Mouse (Mus musculus) fat pad, adult 2 months (tissue): ENCODE data around the gene Arid4a.
"Not testable (repeated sequence)": the region's sequence is repeated elsewhere in the genome, so short reads cannot be mapped to it uniquely, and the experiment has no call there.

Experiments
- DNase-seq: peaks from one replicate; pipeline ENCODE4 v3.0.0-alpha.2; 2011; ENCODE audit warnings: low read depth, low spot score; ENCODE audit errors: extremely low read depth

The Arid4a gene

GRCm38 (mm10) chr12:71052341-71052995 is 36.7 kb downstream of the Arid4a start:
- no peak for DNase-seq

GRCm38 (mm10) chr12:71053031-71053430 is 37.2 kb downstream of the Arid4a start:
- DNase-seq: no peak

GRCm38 (mm10) chr12:71053486-71053885 is 37.7 kb downstream of the Arid4a start:
- no peak for DNase-seq

DNA sequence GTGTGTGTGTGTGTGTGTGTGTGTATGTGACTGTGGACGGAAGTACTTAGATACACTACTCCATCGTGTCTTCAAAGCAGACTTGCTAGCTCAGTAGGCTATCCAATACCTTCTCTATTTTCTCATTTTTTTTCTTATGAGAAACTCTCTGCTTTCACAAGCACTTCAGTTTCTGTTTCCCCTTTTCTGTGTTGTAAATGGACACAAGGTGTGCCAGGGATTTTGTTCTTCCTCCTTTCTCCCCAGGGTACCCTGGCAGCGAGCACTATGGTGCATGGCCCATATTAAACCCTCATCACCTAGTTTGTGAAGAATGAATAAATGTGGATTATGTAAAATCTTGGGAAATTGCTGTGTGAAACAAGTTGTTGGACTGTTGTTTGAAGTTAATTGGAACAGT is 39.7 kb downstream of the Arid4a start:
- no peak for DNase-seq

DNA sequence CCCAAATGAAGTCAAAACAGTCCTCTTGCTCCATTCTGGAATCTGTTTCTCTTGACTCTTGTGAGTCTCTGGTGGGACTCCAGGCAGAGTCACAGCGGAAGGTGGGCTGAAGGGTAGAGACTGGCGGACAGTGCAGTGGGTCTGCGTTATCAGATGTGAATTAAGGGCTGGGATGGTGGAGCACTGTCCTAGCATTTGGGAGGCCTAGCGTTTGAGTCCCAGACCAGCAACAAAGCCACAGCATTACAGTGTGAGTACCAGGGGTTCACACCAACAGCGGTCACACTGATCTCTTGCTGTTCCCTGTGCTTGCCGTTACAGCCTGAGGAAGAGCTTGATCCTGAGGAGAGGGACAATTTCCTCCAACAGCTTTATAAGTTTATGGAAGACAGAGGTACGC is 44.0 kb downstream of the Arid4a start:
- DNase-seq: no peak

GRCm38 (mm10) chr12:71069846-71070245 is 54.1 kb downstream of the Arid4a start:
- DNase-seq: no peak

- no peak for DNase-seq
Observed at GRCm38 (mm10) chr12:71072048-71072447, 56.3 kb downstream of the Arid4a start.

- no peak for DNase-seq
Observed at GRCm38 (mm10) chr12:71073113-71073730, 57.4 kb downstream of the Arid4a start.

GRCm38 (mm10) chr12:71086331-71086730 is 70.5 kb downstream of the Arid4a start:
- no peak for DNase-seq

DNA sequence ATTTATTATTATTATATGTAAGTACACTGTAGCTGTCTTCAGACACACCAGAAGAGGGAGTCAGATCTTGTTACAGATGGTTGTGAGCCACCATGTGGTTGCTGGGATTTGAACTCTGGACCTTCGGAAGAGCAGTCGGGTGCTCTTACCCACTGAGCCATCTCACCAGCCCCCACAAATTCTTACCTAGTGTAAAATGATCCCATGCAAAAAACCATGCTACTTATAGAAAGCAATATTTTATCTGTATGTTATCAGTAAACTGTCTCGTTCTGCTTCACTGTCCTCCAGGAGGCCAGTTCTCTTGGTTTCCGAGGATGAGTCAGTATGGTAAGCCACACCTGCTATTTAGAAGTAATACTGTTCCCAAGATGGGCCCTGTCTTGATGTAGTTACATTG is 88.5 kb downstream of the Arid4a start:
- DNase-seq: not testable (repeated sequence)

DNA sequence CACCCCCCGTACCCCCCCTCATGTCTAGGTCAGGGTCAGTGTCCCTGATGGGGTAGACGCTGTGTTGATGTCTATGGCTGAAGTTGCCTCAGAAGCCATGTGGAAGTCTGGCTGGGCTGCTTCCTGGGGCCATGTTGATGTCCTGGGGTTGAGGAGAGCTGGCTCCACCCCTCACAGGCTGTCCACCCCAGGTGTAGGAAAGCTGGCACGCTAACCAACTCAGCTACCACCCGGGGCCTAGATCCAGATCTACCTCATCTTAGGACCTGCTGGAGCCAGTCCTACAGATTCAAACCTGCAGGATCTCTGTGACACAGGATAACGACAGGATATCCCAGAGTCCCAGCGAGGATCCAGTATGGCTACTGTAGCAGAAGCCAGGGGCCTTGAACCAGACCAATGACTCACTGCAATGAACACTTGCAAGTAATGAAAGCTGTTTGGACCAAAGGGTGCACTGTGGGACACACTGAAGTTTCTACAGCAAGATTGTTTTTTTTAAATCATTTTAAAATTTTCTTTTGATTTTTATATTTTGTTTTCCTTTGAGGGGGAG is 91.5 kb downstream of the Arid4a start:
- DNase-seq: no peak

GRCm38 (mm10) chr12:71111331-71111730 is 95.5 kb downstream of the Arid4a start, which contains the start of gene Tomm20l:
Gene Tomm20l, plus strand, starts transcription at chr12:71111428.
- DNase-seq: no peak

DNA sequence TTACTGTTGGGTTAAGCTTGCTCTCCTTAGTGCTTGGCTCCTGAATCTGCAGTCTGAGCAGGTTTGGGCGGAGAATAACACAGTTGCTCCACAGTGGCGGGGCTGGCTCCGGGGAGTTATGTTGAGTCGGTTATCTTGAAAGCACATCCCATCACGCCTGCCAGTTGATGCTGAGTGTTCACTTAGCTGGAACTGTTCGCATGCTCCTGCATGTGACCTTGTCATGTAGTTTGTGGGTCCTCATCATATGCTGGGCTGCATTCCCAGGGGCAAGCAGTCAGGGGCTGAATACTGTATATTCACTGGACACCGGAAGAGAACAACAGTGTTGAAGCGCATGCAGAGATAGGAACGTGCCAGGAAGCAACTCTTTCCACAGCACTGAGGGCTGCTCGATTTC is 97.3 kb downstream of the Arid4a start:
- DNase-seq: no peak

DNA sequence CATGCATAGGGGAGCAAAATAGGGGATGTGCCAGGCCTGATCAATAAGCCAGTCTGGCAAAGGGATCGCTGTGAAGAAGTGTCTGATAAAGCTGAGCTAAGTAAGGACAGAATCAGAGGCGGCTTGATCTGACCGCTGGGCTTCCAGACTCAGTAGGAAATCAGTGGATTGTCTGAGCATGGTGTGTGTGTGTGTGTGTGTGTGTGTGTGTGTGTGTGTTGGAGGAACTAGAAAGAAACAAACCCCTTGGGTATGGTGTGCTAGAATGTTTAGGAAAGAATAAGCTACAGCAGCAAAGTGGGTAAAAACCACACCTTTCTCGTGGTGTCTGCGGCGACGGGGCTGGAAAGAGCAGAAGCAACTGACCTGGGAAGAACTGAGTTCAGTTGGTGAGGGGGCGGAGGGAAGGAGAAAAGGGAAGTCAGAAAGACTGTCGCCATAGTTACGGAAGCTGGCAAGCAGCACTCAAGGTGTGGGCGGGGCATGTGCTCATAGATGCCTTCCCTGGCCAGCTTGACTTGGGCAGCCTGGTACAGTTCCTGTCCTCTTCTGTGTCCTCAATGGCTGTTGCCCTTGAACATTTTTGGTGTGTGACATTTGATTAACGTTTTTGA is 98.0 kb downstream of the Arid4a start:
- no peak for DNase-seq

DNA sequence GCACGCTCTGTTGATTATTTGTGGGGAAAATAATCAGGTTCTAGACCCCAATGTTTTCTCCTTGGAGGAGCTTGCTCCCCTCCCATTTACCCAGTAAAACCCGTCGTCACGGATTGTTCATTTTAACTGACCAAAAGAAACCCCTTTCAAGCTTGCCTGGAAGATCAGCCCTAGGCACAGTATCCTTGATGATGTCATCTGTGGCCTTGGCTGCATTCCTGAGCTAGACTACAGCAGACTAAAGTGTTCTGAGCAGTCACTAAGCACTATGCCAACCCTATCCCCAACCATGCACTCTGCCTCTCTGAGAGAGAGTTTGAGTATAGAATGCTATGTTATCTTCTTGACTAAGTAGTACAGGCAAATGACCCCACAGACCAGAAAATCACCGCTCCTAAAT is 100.6 kb downstream of the Arid4a start:
- DNase-seq: no peak

DNA sequence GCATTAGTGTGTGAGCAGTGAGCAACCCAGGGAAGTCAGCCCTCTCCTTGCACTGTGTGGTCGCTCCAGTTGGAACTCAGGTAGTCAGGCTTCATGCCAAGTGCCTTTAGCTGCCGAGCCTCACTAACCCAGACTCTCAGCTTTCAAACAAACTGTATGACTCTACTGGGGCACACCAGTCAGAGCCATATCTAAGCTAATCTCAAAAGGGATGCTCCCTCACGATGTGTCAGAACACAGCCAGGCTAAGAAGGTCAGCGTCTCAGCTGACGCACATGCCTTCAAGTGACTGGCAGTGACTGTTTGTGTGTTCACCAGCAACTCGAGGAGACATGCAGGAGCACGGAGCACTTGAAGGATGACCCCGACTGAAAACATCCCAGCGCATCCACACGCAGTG is 106.9 kb downstream of the Arid4a start:
- DNase-seq: no peak

DNA sequence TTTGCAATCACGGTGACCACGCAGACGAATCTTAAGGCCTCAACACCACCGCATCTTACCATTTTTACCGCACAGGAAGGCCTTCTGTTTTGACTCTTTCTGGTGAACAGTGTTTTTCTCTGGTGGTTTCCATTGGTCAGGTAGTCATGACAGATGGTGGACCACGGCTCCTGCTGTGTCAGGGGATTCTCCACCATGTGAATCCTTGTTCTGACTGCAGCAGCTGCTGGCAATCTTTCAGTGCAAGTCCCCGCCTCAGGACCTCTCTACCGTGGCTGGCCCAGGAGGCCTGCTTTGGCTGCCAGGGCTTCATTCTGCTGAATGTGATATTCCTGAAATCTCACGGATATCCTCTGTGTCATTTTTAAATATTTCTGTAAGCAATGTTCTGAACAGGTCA is 107.5 kb downstream of the Arid4a start:
- DNase-seq: no peak

DNA sequence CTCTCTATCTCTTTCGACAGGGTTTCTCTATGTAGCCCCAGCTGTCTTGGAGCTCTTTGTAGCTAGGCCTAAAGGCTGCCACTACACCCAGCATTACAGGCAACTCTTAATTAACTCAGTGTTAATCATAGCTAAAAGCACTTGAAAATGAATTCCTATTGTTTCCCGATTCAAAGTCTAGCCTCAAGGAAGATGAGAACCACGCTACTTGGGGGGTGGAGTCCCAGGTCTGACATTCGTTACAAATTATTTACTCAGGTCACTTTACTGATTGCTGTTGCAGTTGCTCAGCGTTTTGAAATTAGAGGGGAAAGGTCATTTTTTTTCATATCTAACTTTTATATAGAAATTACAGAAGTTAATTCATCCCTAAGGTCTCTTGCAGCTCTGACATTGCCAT is 119.8 kb downstream of the Arid4a start:
- no peak for DNase-seq

DNA sequence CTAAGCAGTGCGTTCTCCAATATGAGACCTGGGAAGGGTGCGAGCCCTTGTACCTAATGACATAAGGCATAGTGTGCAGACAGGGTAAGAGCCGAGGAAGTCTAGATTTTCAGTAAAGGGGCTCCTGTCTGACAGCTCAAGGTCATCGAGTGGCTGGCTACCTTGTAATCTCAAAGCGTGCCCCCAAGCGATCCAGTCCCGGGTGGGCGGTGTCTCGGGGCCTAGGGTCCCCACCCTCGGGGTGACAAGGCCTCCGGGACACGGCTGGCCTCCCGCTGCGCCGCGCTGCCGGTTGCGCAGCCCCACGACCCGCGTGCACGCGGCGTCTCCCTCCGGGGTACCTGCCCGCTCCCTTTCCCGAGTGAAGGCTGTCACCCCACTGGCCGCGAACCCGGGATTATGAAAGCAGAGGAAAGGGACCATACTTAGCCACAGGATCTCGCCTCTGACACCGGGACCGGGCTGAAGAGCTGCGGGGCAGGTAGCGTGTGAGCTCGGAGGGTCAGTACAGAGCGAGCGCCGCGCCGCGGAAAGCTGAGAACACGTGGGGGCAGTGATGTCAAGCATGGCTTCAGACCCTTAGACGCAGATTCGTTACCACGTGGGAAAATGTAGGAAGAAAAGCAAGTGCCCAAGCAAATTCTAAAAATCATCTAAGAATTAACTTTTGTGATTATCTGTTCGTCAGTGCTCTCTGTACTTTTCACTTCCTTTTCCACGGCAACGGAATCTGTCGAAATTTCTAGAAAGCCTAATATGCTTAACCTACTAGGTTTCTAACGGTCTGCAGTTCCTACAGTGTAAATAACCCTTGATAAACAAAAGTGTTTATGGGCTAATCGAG is 120.6 kb downstream of the Arid4a start, which contains the start of the genes Timm9 and 2700049A03Rik:
Timm9 (minus strand) TSS at position 555 of the 844 bp plus-strand sequence.
2700049A03Rik (plus strand) TSS at position 719 of the 844 bp plus-strand sequence.
- peak; percentile 30 for DNase-seq

DNA sequence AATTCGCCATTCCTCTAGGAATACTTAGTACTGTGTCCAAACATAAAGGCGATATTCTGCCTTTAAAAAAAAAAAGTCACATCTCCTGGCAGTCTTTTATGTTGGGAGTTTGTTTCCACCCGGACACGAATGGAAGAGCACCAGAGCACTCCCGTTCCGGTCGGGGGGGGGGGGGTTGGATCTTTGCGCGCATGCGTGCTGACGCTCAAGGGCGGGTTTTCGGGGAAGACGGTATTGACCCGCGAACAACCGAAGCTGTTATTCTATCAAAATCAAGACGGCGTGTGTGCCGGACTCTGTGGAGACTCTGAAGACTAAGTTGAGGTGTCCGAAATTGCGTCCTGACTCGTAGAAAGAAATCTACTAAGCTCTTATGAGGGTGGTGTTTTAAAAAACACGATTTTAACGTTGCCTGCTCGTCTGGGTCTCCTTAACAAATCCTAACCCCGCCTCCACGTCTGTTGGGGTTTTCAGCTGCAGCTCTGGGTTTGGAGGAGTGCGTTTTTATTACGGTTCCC is 121.2 kb downstream of the Arid4a start:
- peak; percentile 31 for DNase-seq

DNA sequence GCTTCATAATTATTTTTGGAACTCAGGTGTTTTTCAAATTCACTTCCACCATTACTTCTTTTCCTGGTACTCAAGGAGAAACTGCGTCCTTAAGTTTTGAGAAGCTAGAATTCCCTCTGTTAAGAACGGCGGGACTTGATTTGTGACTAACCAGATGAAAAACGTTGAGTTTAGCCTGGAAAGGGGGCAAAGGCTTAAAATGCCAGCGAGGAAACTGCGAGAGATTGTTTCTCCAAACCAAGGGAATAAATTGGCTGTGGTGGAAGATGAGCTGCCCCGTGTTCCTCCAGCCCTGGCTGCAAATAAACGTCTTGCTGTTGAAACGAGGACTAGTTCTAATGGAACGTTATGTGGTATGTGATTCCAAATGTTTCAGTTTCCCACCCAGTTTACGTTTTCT is 121.9 kb downstream of the Arid4a start:
- no peak for DNase-seq
